Mouse (Mus musculus) liver, adult (tissue): ENCODE measurements around the gene Defb21.

Source experiments
- GATA4 ChIP-seq: IDR thresholded peaks from 2 replicates; pipeline ENCODE4 v1.6.1; 2014; ENCODE audit warnings: mild to moderate bottlenecking, low read length; ENCODE audit not compliant: insufficient replicate concordance

Gene Defb21

DNA sequence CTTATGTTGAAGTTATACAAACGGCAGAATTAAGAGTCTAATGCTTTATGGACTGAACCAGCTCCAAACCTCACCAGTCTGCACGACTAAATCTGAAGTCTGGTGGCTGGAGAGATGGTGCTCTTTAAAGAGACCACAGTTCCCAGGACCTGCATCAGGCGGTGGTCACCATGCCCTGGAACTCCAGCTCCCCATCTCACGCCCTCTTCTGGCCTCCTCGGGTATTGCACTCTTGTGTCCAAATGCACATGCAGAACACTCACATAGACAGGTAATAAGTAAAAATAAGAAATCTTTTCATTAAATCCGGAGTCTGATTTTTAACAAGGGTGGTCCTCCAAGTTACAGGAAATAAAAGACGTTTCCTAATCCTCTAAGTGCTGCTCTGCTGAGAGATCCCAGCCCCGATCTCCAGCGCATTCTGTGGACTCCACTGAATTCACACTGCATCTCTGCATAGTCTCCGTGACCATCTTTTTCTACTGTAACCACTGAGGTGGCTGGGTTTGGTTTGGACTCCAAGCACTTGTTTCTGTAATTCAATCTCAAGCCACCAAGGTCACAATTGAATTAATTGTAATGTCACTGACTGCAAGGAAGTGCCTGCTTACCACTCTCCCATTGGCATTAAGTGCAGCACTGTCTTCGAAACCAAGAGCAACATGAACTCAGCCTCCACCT is at the start of gene Defb21:
Gene Defb21 (plus strand): TSS at position 631 of the 681 bp plus-strand sequence.
- no peak for TF ChIP-seq GATA4

DNA sequence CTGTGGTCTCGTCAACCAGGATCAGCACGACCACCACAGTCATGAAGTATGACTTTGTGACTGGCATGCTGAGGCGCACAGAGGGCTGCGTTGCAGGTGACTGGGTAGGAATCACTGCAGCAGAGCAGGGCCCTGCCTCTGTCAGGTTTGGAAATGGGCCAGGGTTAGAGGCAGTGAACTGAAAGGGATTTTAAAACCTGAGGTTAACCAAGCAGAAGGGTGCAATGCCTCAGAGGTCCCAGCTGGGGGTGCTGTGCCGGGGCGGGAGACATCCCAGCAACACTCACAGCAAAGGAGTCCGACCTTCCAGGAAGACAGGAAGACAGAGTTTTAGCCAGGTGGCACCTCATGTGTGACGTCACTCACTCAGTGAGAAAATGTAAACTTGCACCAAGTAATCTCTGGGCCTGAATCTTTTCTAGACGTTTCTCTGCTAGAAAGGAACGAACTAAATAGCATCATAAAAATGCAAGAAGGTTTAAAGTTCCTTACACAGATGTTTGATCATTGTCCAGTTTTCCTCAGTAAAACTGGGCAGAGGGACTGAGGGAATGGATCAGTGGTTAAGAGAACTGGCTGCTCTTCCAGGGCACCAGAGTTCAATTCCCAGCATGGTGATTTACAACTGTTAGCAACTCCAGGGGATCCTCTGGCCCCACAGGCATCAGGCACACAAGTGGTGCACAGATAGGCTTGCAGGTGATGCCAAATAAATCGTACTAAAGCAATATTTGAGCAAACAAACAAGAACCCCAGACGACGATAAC is 32.4 kb upstream of the Defb21 start, which contains the start of gene Defb29:
Gene Defb29 (minus strand): TSS at position 155 of the 767 bp plus-strand sequence.
- TF ChIP-seq GATA4, result no peak

DNA sequence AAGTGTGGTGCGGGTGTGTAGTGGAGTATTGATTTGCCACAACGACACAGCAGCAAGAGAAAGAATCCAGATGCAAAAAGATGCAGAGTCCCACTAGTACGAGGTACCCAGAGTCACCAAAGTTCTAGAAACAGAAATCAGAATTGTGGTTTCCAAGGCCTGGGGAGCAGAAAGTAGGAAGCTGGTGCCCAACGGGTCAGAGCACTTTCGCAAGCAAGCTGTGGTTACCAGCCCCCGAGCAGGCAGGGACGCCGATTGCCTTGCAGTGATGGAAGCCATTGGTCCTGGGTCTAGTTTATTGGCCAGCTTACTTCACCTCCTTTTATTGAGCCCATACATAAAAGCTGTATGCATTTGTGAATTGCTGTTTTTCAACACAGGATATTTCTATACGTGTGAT is 30.6 kb upstream of the Defb21 start:
- TF ChIP-seq GATA4, result no peak

DNA sequence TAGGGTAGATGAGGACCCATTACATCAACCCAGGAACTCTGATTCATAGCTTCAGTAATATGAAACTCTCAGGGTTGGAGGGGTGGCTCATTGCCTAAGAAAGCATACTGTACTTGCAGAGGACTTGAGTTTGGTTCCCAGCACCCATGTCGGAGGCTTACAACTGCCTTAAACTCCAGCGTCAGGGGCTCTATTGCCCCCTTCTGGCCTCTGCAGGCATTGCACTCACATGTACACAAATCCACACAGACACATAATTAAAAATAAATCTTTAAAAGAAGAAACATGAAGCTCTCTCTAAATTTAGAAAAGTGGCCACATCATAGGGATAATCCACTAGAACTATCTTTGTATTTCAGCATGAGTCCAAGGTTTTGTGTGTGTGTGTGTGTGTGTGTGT is 29.6 kb upstream of the Defb21 start:
- TF ChIP-seq GATA4, result no peak

DNA sequence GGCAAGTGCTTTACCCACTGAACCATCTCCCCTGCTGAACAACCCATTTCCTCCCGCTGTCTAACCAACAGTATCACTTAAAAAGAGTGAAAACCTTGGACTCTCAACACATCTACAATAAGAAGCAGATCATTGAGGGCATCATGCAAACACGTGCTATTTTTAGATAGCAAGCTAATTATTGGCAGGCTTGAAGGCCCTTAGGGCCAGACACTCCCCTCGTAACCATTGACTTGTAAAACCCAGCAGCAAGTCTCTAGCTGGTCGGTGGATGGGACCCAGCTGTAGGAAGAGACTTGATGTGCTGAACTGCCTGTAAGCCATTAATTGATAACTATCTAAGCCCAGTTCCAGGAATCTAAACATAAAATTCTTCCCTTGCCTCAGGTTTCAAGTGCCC is 29.1 kb upstream of the Defb21 start:
- TF ChIP-seq GATA4, result no peak

DNA sequence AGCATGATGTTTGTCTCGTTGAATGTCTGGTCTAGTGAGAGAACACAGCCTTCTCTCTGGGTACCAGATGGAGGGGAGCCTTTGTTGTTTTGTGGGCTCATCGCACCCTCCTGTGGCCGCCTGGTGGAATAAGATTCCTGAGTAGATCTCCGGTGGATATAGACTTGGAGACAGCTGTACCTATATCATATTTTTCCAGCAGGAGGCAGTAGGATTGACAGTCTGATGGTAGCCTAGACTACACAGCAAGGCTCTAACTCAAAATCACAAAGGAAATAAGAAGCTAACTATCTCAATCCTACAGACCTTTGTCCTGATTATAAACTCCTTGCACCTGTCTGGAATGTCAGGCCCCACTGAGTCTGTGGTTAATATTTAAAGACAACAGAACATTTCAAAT is 27.9 kb upstream of the Defb21 start:
- no peak for TF ChIP-seq GATA4

DNA sequence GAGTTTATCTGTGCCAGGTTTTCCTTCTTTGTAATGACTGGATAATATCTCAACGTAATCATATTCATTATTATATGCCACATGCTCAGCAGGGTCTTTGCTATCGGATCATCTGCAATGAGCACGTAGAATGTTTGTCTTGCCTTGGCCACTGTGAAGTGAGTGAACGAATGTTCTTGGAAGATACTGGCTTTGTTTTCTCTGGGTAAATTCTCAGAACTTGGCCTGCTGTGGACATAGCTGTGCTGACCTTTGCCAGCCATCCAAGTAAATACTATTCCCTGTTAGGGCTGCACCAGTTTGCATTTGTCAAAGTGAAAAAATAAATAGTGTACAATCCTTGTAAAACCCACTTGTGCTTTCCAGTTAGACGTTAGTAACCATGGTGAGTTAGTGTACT is 24.4 kb upstream of the Defb21 start:
- TF ChIP-seq GATA4, result no peak

DNA sequence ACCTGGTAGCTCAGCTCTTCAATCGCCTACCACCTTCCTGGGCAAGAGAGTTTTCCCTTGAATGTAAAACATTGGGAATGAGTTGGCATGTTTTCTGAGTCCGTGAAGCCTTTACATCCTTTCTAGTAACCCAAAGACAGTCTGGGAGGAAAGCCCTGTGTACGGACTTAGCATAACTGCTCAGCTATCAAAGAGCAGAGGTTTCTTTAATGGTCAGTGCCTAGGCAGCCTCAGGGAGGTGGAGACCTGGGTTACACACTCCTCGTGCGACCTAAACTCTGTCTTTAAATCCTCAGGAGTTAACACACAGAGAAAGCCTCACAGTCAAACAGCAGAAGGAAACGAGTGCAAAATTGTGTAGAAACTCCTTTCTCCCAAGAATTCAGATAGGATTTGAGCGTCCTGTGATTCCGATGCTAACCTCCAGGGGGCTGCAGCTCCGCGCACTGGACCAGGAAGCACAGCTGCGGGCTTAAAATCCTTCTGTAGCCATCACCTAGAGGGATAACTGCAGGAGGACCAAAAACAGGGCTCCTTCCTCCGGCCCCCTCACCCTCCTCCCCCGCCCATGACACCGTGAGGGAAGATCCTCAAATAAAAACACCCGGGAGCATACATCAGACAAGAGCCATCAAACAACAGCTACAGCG is 18.6 kb upstream of the Defb21 start:
- TF ChIP-seq GATA4, result no peak

DNA sequence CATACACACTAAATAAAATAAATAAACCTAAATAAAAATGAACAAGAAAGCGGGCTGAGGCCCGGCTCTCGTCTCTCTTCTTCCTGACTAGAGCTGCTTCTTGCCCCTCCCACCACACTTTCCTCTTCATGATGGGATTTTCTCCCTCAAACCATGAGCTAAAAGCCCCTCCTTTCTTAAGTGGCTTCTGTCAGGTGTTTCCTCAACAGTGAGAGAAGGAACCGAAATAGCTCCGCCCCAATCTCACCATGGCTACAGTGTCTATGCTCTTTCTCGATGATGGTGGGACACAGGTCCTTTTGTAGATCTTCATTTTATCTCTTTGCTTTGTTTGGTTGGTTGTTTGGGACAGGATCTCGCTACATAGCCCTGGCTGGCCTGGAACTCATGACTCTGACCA is 15.9 kb upstream of the Defb21 start:
- no peak for TF ChIP-seq GATA4

DNA sequence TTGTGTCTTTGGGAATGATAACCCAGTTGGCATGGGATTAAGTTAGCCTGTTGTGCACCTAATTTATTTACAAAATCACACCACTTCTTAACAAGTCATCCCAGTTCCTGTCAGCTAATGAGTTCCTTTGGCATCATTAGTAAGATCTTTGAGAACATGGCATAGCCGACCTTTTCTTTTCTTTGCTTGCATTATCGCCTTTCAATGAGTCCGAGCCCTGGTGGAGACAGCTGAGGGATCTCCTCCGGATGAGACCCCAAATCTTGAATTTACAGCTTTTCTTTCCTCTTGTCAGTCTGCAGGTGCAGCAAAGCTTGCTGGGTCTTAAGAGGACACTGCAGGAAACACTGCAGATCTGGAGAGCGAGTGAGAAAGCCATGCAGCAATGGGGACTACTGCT is 3.5 kb upstream of the Defb21 start, which contains the start of gene Gm17416:
Gene Gm17416 (plus strand): TSS at position 301 of the 400 bp plus-strand sequence.
- TF ChIP-seq GATA4, result no peak

DNA sequence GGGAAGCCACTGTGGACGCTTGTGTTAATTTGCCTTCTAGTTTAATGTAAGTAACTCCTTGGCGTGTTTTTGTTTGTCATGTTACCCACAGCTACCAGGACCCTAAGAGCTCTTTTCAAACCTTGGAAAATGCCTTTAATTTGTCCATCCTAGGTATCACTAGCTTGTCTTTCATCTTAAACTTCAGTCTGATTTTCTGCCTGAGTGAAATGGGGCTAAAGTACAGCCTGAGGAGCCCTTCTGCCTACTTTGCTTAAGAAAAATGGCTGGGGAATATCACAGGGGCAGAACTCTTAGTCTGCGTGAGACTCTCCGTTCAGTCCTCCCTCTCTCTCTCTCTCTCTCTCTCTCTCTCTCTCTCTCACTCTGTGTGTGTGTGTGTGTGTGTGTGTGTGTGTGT is 2.7 kb upstream of the Defb21 start:
- TF ChIP-seq GATA4, result no peak

DNA sequence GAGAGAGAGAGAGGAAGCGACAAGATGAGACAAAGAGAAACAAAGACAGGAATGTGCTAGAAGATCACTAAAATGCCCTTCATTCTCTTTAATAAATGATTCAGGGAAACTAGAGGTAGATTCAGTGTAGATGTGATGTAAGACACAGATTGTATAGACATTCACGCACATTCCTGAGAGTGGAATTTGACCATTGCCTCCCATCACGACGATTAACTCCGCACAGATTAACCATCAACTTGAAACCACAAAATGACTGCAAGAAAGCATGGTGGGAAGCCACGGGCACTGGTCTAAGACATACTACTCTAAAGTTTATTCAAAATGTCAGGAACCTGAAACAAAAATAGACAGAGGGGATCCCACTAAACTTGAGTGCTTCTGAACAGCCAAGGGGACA is 2.2 kb upstream of the Defb21 start:
- no peak for TF ChIP-seq GATA4

DNA sequence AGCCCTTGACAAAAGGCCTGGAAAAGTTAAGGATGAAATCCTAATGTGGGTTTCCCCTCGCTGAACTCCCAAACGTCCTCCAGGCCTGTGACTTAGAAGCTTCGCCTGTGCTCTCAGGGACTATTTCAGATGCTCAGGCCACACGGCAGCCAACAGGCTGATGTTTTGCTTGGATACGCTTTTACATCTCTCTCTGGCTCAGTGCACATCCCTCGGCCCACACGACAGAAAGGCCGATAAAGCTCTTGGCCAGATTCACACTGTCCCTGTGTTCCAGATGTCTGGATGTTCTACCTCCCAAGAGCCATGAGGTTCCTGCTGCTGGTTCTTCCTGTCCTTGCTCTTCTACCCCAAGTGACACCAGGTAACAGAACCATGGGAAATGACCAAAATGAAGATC is 940 bp downstream of the Defb21 start:
- no peak for TF ChIP-seq GATA4

DNA sequence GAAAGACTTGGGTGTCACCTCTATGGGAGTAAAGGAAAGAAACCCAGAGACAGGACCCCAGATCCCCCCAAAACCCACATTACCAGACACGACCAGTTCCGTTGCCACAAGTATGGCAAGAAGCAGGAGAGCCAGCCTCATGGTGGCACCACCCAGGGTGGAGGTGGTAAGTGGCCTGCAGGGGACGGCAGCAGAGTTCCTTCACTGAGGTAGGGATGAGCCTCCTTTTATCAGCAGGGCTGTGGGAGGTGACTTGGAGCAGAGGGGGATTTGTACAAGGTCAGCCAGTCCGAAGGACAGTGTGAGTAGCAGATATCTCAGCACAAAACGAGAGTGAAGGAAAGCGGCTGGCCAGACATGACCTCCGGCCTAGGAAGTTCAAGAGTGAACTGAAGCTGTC is 7.6 kb downstream of the Defb21 start, which contains the start of gene Defb19:
Gene Defb19 (minus strand): TSS at position 206 of the 400 bp plus-strand sequence.
- TF ChIP-seq GATA4, result no peak

DNA sequence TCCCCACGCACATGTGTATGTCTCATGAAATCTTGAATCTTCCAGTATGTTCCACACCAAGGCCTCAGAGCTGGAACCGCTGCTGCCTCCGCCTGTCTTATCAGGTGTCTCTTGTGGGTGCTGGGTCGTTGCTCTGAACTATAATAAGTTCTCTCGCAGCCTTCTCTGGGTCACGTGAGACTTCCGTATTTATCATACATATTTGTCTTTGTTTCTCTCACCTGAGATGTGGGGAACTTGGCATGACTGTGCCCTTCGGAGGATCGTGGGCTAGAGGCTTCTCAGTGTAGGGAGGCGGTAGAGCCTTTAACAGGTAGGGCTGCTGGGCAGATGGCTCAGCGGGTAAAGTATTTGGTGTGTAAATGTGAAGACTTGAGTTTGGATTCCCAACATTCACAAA is 8.1 kb downstream of the Defb21 start:
- TF ChIP-seq GATA4, result no peak
